14 mouse cellular contexts compared by ENCODE assay signal in genomic region chr11:117097021-117097420, GRCm38 (mm10). TPM values are rescaled to one million over a fixed set of nuclear protein-coding genes. Genes with fewer than 3 reads are reported as not detected.
A peak's percentile ranks its signal among the peaks of the same experiment; 100 is the strongest.
DNase-seq lines count a peak whose midpoint lies in the region; TF ChIP-seq lines count a peak whose summit lies in the region.
"Had no signal": no experiment of that assay in that cellular context is flagged by ENCODE, and none has a peak within 500 bp of the region (broad histone marks: within the 10 kb centered on the region; RNA-seq: fewer than 3 reads in every experiment).

No protein-coding gene starts in this region.

- no peak overlapping the region for H3K4me3 ChIP-seq in kidney, adult 2 months (ENCODE audit: insufficient read depth, low read depth, low read length)
- no peak overlapping the region for H3K4me3 ChIP-seq in testis, adult 2 months (ENCODE audit: control insufficient read depth, low read depth, low read length)
- H3K4me3 ChIP-seq: embryonic facial prominence, embryonic 12.5 days; forebrain, embryonic 13.5 days had no signal

- intact Hi-C loops in heart, postnatal 25 days (cut with DNase I), result loop anchor here (2.0 kb wide), 1 partner anchor 14 kb away; no protein-coding TSS in a partner anchor

- WGBS in kidney, adult 2 months, result 64% methylated on average over 9 of the region's 9 CpGs

- DNase-seq in kidney, adult 2 months, result peak; percentile 72
- no peak for DNase-seq in kidney, adult 9 months
- DNase-seq in testis, postnatal 10 days (ENCODE audit: low spot score), result no peak
- peak; percentile 54 for DNase-seq in heart, postnatal 25 days (ENCODE audit: low spot score)
- no peak for DNase-seq in ovary, postnatal 10 days (ENCODE audit: low spot score)
- DNase-seq in adrenal gland, adult 2 months, result no peak
- DNase-seq: cerebellum, adult 9-10 months; right cerebral cortex, postnatal 4 days; thymus, postnatal 4 days had no signal

- no peaks in the 10 kb centered on the region for H3K36me3 ChIP-seq in kidney, adult 2 months (ENCODE audit: control insufficient read depth, insufficient read depth, low read length)
- no peaks in the 10 kb centered on the region for H3K36me3 ChIP-seq in testis, adult 2 months (ENCODE audit: control insufficient read depth, insufficient read depth, low read length)
- H3K36me3 ChIP-seq: embryonic facial prominence, embryonic 12.5 days had no signal

- H3K27me3 ChIP-seq in kidney, adult 2 months (replicated peaks; ENCODE audit: control insufficient read depth, insufficient read depth, low read length), result no peaks in the 10 kb centered on the region
- no peaks in the 10 kb centered on the region for H3K27me3 ChIP-seq in testis, adult 2 months (ENCODE audit: control insufficient read depth, insufficient read depth, low read length)
- H3K27me3 ChIP-seq: embryonic facial prominence, embryonic 12.5 days; forebrain, embryonic 13.5 days had no signal

- H3K27ac ChIP-seq in kidney, adult 2 months (ENCODE audit: insufficient read depth, low read depth, low read length), result peak overlapping the region; percentile 21
- 0 out of 2 replicates have a peak overlapping the region, but pooled peaks have one; percentile 24 for H3K27ac ChIP-seq in testis, adult 2 months (ENCODE audit: control insufficient read depth, insufficient read depth, low read depth, low read length)
- H3K27ac ChIP-seq: embryonic facial prominence, embryonic 12.5 days; forebrain, embryonic 13.5 days; hindbrain, postnatal 0 days; liver, embryonic 14.5 days had no signal

- peaks cover 8% of the 10 kb centered on the region; the same call in 1 of the 2 replicates for H3K4me1 ChIP-seq in kidney, adult 2 months (ENCODE audit: control insufficient read depth, insufficient read depth, low read length)
- H3K4me1 ChIP-seq in testis, adult 2 months (ENCODE audit: control insufficient read depth, insufficient read depth, low read length), result peaks cover 6% of the 10 kb centered on the region

- no peak for TF ChIP-seq POLR2A in kidney, adult 2 months (IDR thresholded peaks at IDR 0.05; ENCODE audit: low read depth, low read length)
- TF ChIP-seq POLR2A in testis, adult 2 months (IDR thresholded peaks at IDR 0.05; ENCODE audit: control insufficient read depth, low read depth, low read length), result no peak

- no peak for TF ChIP-seq CTCF in kidney, adult 2 months (conservative IDR thresholded peaks at IDR 0.05; ENCODE audit: insufficient read depth, insufficient read length, low read depth, low read length)
- no peak for TF ChIP-seq CTCF in testis, adult 2 months (IDR thresholded peaks at IDR 0.05; ENCODE audit: control insufficient read depth, insufficient read depth, insufficient replicate concordance, low read depth, low read length)

RNA-seq across cellular contexts. Expression of gene Sec14l1, which starts 17.9 kb away (rescaled TPM):
- 49.1 and 52.2 TPM in 2 replicates for polyA plus RNA-seq in kidney, adult 2 months (2012; rRNA removed)
- 133 and 153 TPM in 2 replicates for polyA plus RNA-seq in testis, adult 2 months (2012; rRNA removed)
- total RNA-seq in heart, postnatal 25 days (2021), result 10 to 100 TPM; 71.7 to 74.1 TPM
- 100 to 1,000 TPM; 117 to 175 TPM for total RNA-seq in adrenal gland, adult 2 months (2021)
- polyA plus RNA-seq in adrenal gland, adult 2 months (2012; rRNA removed), result 140 and 161 TPM in 2 replicates

Comparison
In these comparisons a context has a peak if more than half of its experiments do, and no peak if none do; other contexts are left out.
1. DNase-seq: peak in kidney, adult 2 months (single experiment) and heart, postnatal 25 days (single experiment); none in kidney, adult 9 months (single experiment), testis, postnatal 10 days (single experiment), ovary, postnatal 10 days (single experiment) and adrenal gland, adult 2 months (single experiment).